Mouse (Mus musculus) lung, adult 2 months (tissue): ENCODE measurements around the gene Psma1.
A peak's percentile ranks its signal among the peaks of the same experiment; 100 is the strongest.

Experiments
- CTCF ChIP-seq: fragments of 200-500 bp; IDR thresholded peaks from 2 replicates; pipeline ENCODE4 v1.5.1; 2011; ENCODE audit warnings: mild to moderate bottlenecking, low read length, control low read depth; ENCODE audit not compliant: insufficient read depth
- POLR2A ChIP-seq: fragments of 200-500 bp; IDR thresholded peaks from 2 replicates; pipeline ENCODE4 v1.6.1; 2011; ENCODE audit warnings: low read depth, mild to moderate bottlenecking, control low read depth, low read length, borderline replicate concordance; ENCODE audit errors: extremely low read depth

- TF ChIP-seq CTCF: peak; percentile 45
- no peak for TF ChIP-seq POLR2A
Observed at GRCm38 (mm10) chr7:114294698-114295097, 18.8 kb upstream of the Psma1 start.
